ENCODE assay signal across 15 mouse cellular contexts in genomic region chr13:113661826-113662271, GRCm38 (mm10). TPM values are rescaled to one million over a fixed set of nuclear protein-coding genes. Genes with fewer than 3 reads are reported as not detected.
DNase-seq lines count a peak whose midpoint lies in the region; ATAC-seq lines count a peak whose summit lies in the region.
"Had no signal": no experiment of that assay in that cellular context is flagged by ENCODE, and none has a peak within 500 bp of the region (broad histone marks: within the 10 kb centered on the region; RNA-seq: fewer than 3 reads in every experiment).

No protein-coding gene starts in this region.

- no peaks in the 10 kb centered on the region for H3K9me3 ChIP-seq in heart, embryonic 14.5 days (ENCODE audit: control insufficient read depth, low read length)
- H3K9me3 ChIP-seq: G1E had no signal

- 23% methylated on average over 7 of the region's 7 CpGs for WGBS in heart, embryonic 14.5 days

- peak overlapping the region; percentile 52 to 59 for H3K4me3 ChIP-seq in heart, embryonic 14.5 days (ENCODE audit: control insufficient read depth in 1 of 2, insufficient read depth in 1 of 2, low read depth in 1 of 2, low read length in 2 of 2)

- H3K27me3 ChIP-seq in heart, embryonic 14.5 days (ENCODE audit: control insufficient read depth, insufficient read depth, low read length), result no peaks in the 10 kb centered on the region

- H3K36me3 ChIP-seq in heart, embryonic 14.5 days (ENCODE audit: control insufficient read depth, insufficient read depth, low read length), result no peaks in the 10 kb centered on the region
- H3K36me3 ChIP-seq: G1E had no signal

- H3K27ac ChIP-seq in heart, embryonic 14.5 days (replicated peaks in 1 of 2; ENCODE audit: control insufficient read depth in 1 of 2, insufficient read depth in 1 of 2, low read depth in 2 of 2, low read length in 2 of 2), result peak overlapping the region; percentile 96 to 97

- H3K9ac ChIP-seq in heart, embryonic 14.5 days (ENCODE audit: low read length), result peak overlapping the region; percentile 83

- H3K4me2 ChIP-seq in heart, embryonic 14.5 days (ENCODE audit: low read length), result peak overlapping the region; percentile 70

- no peak for DNase-seq in frontal cortex, postnatal 25 days (ENCODE audit: low spot score in 2 of 2)
- peak; percentile 13 for DNase-seq in thymus, postnatal 0 days (ENCODE audit: low spot score)
- DNase-seq in thymus, postnatal 4 days, result no peak
- DNase-seq in ovary, postnatal 14 days (ENCODE audit: low spot score), result no peak
- no peak for DNase-seq in cerebellum, postnatal 4 days (ENCODE audit: low spot score in 2 of 2)
- no peak for DNase-seq in adrenal gland, adult 8-10 months
- DNase-seq: kidney, postnatal 36 days; lung, postnatal 4 days had no signal

- ATAC-seq in frontal cortex, adult (ENCODE audit: low TSS enrichment), result peak; percentile 39
- ATAC-seq in heart, embryonic 14.5 days (ENCODE audit: insufficient number of reproducible peaks, insufficient read depth, low FRiP score, low read depth), result peak; percentile 77; the same call in 1 of the 2 replicates

- H3K4me1 ChIP-seq in heart, embryonic 14.5 days (ENCODE audit: control insufficient read depth in 2 of 2, insufficient read depth in 2 of 2, low read length in 2 of 2), result peaks cover 9 to 29% of the 10 kb centered on the region in 2 experiments

RNA-seq across cellular contexts. Expression of gene Hspb3, which starts 1.6 kb away (rescaled TPM):
- 0.22 TPM in 1 of 2 replicates, not detected in the other for polyA plus RNA-seq in thymus, postnatal 0 days (2015; fragmentation: Nextera tagmentation; extraction: Ambion mirVana)
- 58.5 and 60.4 TPM in 2 replicates for polyA plus RNA-seq in heart, embryonic 14.5 days (2014; fragmentation: Nextera tagmentation; extraction: Ambion mirVana)
- not detected for total RNA-seq in adrenal gland, adult 8-10 months (2022)
- total RNA-seq: G1E; liver, adult 2 months had no signal
- polyA plus RNA-seq: G1E; intestine, embryonic 14.5 days; liver, adult 2 months; stomach, embryonic 14.5 days; urinary bladder, adult 2 months had no signal

RNA-seq across cellular contexts. Expression of gene Snx18, which starts 43.5 kb away (rescaled TPM):
- 12.9 and 15.5 TPM in 2 replicates for polyA plus RNA-seq in thymus, postnatal 0 days (2015; fragmentation: Nextera tagmentation; extraction: Ambion mirVana)
- polyA plus RNA-seq in heart, embryonic 14.5 days (2014; fragmentation: Nextera tagmentation; extraction: Ambion mirVana), result 20.3 and 22.6 TPM in 2 replicates
- 10 to 100 TPM; 23.3 to 29.6 (median 26.4) TPM for total RNA-seq in adrenal gland, adult 8-10 months (2022)
- polyA plus RNA-seq: G1E had no signal

Comparison
In these comparisons a context has a peak if more than half of its experiments do, and no peak if none do; other contexts are left out.
1. RNA of gene Hspb3, which starts 1.6 kb away (polyA plus RNA-seq): 58.5 to 60.4 TPM in heart, embryonic 14.5 days; 0.22 TPM in thymus, postnatal 0 days; every median in the first group is over 10 times any median in the second.